Mouse (Mus musculus) left cerebral cortex, postnatal 10 days (tissue): ENCODE measurements around the gene Gm49450. TPM values are rescaled to one million over a fixed set of nuclear protein-coding genes. Genes with fewer than 3 reads are reported as not detected.

Experiments used
- DNase-seq, 2 experiments: peaks; one replicate each; pipeline ENCODE4 v3.0.0; 2021 to 2022; ENCODE audit warnings: low spot score in 2 of 2, mixed read lengths in 1 of 2; ENCODE audit errors: extremely low spot score in 1 of 2
- intact Hi-C: fragments of 180-260 bp; cut with DNase I; formaldehyde crosslinking; loops from one replicate; pipeline ENCODE4 v1.15.1; 2025
- total RNA-seq, 2 experiments: library from RNA; stranded (reverse); gene quantifications; 2 replicates each; pipeline ENCODE4 v1.2.3; 2021

The Gm49450 gene
- total RNA-seq, 2 experiments from 2014 or later: not detected

GRCm38 (mm10) chr15:98914903-98915302, 38.4 kb downstream of the Gm49450 start:
- intact Hi-C loops: no loop called here
- DNase-seq: no peak

- DNase-seq: peak in 1 of 2 experiments; percentile 50
- intact Hi-C loops: no loop called here
These were observed 48.7 kb downstream of the Gm49450 start for GRCm38 (mm10) chr15:98904692-98905091.

GRCm38 (mm10) chr15:98902600-98902999, 50.8 kb downstream of the Gm49450 start:
- DNase-seq: no peak
- intact Hi-C loops: no loop called here

- intact Hi-C loops: no loop called here
- no peak for DNase-seq
These were observed 51.8 kb downstream of the Gm49450 start for GRCm38 (mm10) chr15:98901530-98901929.

- DNase-seq: no peak
- intact Hi-C loops: no loop called here
These were observed 55.2 kb downstream of the Gm49450 start, which contains the start of gene Dhh for GRCm38 (mm10) chr15:98897928-98898800. Gene Dhh, minus strand, starts transcription at chr15:98898540.

- intact Hi-C loops: no loop called here
- peak in 1 of 2 experiments; percentile 52 for DNase-seq
These were observed 55.9 kb downstream of the Gm49450 start for GRCm38 (mm10) chr15:98897495-98897894.

GRCm38 (mm10) chr15:98895635-98896589, 57.4 kb downstream of the Gm49450 start:
- intact Hi-C loops: no loop called here
- DNase-seq: peak in 1 of 2 experiments; percentile 61

GRCm38 (mm10) chr15:98894746-98895634, 58.4 kb downstream of the Gm49450 start:
- intact Hi-C loops: loop anchor here (5.0 kb wide), 1 partner anchor 102 kb away; no protein-coding TSS in a partner anchor

GRCm38 (mm10) chr15:98893940-98894745, 59.2 kb downstream of the Gm49450 start, which contains the start of gene Rhebl1:
Gene Rhebl1, minus strand, starts transcription at chr15:98894540.
- peak in 1 of 2 experiments; percentile 71 for DNase-seq
- intact Hi-C loops: loop anchor here (5.0 kb wide), 1 partner anchor 103 kb away; no protein-coding TSS in a partner anchor

More at GRCm38 (mm10) chr15:98894746-98895634, 58.4 kb downstream of the Gm49450 start:
- no peak for DNase-seq

GRCm38 (mm10) chr15:98893036-98893435, 60.3 kb downstream of the Gm49450 start:
- no peak for DNase-seq
- intact Hi-C loops: loop anchor here (5.0 kb wide), 1 partner anchor 104 kb away; no protein-coding TSS in a partner anchor

- peak; percentile 62 to 67 for DNase-seq
- intact Hi-C loops: loop anchor here (1.0 to 5.0 kb wide), 2 partner anchors 36 to 105 kb away; no protein-coding TSS in a partner anchor
These were observed 61.3 kb downstream of the Gm49450 start for GRCm38 (mm10) chr15:98891907-98892606.

- DNase-seq: no peak
- intact Hi-C loops: loop anchor here (5.0 kb wide), 1 partner anchor 106 kb away; no protein-coding TSS in a partner anchor
These were observed 62.1 kb downstream of the Gm49450 start for GRCm38 (mm10) chr15:98891198-98891742.

GRCm38 (mm10) chr15:98887526-98887925, 65.8 kb downstream of the Gm49450 start:
- DNase-seq: no peak
- intact Hi-C loops: no loop called here

- no peak for DNase-seq
- intact Hi-C loops: no loop called here
These were observed 66.5 kb downstream of the Gm49450 start for GRCm38 (mm10) chr15:98886667-98887387.

GRCm38 (mm10) chr15:98884106-98884505, 69.2 kb downstream of the Gm49450 start:
- DNase-seq: no peak
- intact Hi-C loops: no loop called here

GRCm38 (mm10) chr15:98883661-98884060, 69.7 kb downstream of the Gm49450 start:
- intact Hi-C loops: no loop called here
- DNase-seq: no peak
